Mouse (Mus musculus) layer of hippocampus, adult 9-10 months (tissue): ENCODE measurements around the gene Bicdl2.

Experiments used
- DNase-seq: peaks from one replicate; pipeline ENCODE4 v3.0.0; 2022; ENCODE audit warnings: low spot score

The Bicdl2 gene

DNA sequence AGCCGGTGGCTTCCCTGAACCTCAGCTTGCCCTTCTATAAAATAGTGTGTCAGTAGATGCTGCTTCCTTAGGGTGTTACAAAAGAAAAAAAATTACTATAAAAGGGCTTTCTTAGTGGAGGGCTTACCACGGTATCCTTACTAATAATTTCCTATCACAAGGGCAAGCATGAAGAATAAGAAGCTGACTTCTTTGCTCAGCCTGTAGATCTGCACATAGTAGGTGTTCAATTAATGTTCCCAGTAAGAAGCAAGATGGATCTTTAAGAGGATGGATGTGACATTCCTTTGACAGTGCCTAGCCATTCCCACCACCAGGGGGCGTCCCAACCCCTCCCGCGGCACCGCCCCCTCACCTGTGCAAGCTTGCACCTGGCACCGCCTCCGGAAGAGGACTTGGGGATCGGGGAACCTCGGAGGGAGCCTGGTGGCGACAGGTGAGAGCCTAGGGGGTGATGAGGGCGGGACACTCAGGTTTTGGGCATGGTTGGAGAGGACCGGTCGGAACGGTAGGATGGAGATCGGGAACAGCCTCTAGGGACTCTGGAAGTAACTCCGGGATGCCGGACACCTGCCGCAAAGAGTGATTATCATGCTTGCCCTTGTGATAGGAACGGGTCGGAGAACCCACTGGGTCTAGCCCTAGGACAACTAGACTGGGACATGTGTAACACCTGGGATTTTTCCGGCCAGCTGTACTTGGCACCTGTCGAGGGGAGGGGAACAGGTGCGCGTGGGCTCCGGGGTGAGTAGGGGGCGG lies at the start of gene Bicdl2:
Gene Bicdl2 (plus strand): TSS at position 390 of the 759 bp plus-strand sequence.
- DNase-seq: no peak

DNA sequence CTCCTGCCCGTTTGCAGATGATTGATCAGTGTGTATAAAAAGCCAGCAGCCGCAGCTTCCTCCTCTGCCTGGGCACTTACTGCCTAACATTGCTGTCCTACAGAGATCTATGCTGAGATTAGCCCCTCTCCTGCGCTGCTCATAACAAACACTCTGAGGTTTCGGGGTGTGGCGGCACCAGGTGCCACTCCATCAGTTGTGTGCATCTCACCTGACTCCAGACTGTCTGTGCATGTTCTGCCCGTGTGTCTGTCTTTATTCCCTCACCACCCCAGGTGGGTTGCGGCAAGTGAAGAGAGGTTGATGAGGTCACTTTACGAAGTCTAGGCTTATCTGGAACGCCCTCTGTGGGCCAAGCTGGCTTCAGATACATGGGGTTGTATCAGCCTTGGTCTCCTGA lies 43.2 kb upstream of the Bicdl2 start:
- no peak for DNase-seq

DNA sequence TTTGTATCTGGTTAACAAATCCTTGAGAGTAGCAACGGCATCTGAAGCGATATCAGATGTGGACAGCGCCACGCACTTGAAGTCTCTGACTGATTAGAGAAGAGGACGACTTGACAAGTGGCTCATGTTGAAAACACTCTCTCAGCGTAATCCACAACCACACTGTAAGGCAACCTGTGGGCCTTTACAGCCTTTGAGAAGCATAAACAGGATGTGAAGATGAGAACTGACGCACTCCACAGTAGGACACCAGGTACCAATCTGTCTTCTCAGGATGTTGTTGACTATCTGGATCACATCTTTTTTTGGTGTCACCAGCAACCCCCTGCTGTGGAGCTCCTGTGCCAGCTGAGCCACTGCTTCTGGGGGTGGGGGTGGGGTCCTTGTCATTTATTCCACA lies 40.0 kb upstream of the Bicdl2 start:
- no peak for DNase-seq

DNA sequence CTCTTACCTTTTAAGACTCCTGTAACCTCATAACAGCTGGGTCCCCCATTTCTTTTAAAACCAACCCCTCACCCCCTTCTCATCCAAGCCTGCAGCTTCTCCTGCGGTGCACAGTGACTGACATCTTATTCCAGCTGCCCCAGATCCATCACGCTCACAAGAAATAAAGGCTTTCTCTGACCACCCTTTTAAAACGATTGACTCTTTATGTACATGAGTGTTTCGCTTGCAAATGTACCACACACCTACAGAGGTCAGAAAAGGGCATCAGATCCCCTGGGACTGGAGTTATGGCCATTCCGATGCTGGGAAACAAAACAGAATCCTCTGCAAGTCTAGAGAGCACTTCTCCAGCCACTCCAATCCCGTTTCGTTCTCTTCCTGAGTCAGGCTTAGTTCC lies 32.5 kb upstream of the Bicdl2 start:
- DNase-seq: no peak

DNA sequence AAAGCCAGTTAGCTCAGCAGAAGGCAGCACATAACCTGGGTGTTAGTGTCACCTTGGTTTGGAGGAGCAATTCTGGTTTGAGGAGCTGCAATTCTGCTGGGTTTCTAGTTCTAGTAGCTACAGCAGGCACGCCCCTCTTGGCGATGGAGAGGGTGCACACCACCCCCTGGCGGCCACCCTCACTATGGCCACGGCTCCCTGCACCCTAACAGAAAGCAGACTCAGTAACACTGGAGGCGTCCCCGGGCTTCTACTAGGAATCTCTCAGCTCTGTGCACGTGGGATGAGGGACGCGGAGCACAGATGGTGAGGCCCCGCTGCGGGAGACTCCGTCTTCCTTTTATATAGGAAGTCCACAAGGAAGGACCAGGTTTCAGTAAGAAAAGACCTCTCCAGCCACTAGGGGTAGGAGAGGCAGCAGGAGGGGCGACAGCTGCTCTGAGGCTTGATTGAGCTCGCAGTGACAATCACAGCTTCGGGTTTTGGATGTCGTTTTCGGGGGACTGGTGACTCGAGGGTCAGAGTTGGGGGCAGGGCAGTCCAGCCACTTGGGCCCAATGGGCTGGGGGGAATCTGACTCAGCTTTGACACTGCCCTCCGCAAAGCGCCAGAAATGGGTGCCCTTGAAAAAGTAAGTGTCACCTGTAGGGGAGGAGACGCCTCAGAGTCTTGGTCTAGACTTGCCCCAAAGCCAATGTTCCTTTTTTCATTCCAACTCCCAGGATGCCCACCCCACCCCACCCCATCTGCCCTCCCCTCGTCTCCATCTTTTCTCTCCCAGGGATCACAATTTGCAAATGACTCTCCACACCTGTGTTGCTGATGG lies 29.9 kb upstream of the Bicdl2 start:
- peak; percentile 63 for DNase-seq

DNA sequence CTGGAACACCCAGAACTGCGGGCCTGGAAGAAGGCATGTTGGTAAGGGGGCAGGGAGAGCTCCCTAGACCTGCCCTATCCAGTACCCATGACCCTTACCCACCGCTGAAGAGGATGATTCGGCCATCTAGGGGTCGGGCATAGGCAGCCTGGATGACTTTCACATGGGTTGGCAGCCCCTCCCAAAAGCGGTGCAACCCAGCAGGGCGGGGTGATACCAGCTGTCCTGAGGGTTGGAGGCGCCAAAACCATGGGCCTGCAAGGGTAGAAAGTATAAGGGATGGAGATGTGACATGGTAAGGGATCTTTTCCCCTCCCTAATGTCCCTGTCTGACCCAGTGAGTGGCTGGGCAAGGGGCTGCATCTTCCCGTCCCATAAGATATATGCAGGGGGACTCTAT lies 29.1 kb upstream of the Bicdl2 start:
- no peak for DNase-seq

DNA sequence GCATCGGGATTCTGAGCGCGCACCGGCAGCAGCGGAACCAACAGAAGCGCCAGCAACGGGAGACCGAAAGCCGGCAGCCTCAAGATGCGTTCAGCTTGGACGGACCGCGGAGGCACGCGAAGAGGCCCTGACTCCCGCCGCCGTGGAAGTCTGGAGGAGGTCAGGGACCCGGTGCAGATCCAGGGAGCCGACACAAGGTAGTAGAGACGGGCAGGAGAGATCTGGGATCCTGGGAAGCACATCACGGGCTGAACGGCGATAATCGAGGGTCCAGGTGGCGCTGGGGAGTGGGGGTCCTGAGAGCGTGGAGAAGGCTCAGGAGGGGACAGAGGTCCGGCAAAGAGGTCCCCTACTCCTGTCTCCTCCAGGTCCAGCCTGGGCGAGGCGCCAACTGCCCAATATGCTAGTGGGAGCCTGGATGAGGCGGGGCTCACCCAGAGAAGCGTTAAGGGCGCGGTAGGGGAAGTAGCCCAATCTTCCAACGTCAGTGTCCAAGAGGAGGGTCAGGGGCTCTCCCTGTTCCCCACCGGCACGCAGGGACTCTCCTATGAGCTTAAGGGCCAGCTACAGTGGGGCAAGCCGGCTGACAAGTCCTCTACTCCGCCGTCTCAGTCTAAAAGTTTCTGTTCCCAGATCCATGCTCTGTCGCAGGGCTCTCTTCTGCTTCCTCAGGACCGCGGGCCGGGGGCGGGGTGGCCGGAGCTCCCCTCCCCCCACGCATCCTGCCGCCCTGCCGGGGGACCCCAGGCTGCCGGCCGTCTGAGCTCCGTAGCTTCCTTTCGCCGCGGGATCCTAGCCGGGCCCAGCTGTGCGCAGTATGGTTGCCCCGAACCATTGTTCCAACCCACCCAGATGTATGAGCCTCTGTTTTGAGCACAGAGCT lies 15.5 kb upstream of the Bicdl2 start, which contains the start of gene Mmp25:
Gene Mmp25 (minus strand): TSS at position 665 of the 883 bp plus-strand sequence.
- no peak for DNase-seq

DNA sequence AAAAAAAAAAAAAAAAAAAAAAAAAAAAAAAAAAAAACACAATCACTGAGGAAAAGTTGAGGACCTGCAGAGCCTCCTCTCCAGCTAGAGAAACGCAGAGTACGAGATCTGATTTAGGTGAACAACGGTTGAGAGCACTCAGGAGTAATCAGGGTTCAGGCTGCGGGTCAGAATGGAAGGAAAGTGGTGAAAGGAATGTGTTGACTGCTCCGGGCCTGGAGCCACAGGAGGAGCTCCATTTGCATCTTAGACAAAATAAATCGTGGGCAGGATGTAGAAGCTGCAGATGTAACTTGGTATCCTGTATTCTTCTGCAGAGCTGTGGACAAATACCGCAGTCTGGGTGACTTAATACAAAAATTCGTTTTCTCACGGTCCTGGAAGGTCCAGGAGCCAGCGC lies 14.4 kb upstream of the Bicdl2 start:
- no peak for DNase-seq

DNA sequence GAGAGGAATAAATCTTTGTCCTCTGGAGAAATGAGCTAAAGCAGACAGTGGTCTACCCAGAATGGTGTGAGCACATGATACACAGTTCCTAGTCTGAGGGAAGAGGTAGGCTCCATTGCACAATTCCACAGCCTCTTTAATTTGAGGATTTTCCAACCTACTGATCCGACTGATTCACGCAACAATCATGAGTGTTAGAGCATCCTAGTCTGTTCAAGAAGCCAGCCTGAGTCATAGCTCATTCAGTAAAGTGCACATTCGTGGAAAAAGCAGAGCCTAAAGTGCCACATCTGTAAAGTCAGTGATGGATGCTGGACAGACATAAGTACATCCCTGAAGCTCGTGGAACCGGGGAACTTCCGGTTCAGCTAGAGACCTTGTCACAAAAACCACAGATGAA lies 8.9 kb upstream of the Bicdl2 start:
- DNase-seq: no peak

DNA sequence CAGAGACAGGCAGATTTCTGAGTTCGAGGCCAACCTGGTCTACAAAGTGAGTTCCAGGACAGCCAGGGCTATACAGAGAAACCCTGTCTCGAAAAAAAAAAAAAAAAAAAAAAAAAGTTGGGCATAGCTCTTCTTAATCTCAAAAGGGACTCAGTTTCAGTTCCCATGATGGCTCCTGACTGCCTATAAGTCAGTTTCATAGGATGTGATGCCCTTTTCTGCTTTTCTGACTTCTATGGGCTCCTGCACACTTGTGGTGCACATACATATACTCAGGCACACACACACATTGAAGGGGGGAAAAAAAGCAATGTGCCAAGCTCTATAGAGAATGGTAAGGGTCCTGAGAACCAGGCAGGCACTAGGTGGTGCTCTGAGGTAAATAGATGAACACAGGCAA lies 7.0 kb upstream of the Bicdl2 start:
- no peak for DNase-seq

DNA sequence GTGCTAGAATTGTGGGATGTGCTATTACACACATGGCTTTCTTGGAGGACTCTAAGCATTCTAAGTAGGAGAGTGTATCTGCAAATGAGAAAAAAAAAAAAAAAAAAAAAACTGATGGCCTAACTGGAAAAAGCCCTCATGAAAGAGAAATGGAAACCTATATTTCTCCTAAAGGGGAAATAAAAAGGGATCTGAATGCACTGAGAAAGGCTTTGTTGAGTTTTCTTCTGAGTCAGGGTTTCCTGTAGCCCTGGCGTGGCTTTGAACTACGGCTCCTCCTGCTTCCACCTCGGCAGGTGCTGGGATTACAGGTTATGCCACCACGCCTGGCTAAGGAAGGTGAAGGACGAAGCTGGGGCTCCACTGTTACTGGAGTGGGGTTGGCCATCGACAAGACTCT lies 6.3 kb upstream of the Bicdl2 start:
- no peak for DNase-seq

DNA sequence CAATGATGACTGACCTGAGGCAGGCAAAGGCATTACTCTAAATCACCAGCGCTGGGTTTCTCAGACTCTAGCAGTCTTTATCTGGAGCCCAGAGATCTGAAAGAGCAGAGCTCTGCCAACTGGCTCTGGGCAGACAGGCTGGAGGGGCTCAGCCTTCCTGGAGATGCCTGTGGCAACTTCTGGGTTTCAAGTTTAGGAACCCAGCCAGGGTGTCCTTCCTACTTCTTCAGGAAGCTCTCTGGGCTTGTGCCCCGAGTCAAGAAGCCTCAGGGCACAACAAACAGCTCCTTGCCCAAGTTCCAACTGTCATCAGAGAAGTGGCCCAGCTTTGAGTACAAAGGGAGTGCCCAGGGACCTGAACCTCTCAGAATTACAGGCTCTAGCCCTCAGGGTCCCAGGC lies 5.9 kb upstream of the Bicdl2 start:
- no peak for DNase-seq

DNA sequence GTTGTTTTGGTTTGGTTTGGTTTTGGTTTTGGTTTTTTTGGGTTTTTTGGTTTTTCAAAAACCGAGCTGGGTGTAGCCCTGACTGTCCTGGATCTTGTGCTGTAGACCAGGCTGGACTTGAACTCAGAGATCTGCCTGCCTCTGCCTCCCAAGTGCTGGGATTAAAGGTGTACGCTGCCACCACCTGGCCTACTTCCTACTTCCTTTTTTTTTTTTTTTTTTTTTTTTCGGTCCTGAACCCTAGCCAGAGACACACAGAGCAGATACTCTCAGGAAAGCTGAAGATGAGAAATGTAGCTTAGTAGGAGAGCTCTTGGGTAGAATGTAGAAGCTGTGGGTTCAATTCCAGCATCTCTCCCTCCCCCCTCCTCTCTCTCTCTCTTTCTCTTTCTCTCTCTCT lies 1.9 kb upstream of the Bicdl2 start:
- no peak for DNase-seq

DNA sequence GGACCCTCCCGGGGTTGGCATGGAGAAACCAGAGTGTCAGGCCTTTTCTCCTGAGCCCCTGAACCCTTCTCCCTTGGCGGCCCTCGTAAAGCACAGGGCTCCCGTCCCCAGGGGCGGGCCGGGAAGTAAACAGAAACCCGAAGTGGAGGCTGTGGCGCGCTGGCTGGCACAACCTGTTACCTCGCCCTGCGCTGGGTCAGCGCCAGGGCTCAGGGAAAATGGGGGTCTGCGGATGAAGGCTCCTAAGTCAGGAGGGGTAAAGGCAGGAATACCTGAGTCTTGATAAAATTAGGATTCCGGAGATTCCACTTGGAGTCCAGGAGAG lies 532 bp downstream of the Bicdl2 start:
- no peak for DNase-seq

DNA sequence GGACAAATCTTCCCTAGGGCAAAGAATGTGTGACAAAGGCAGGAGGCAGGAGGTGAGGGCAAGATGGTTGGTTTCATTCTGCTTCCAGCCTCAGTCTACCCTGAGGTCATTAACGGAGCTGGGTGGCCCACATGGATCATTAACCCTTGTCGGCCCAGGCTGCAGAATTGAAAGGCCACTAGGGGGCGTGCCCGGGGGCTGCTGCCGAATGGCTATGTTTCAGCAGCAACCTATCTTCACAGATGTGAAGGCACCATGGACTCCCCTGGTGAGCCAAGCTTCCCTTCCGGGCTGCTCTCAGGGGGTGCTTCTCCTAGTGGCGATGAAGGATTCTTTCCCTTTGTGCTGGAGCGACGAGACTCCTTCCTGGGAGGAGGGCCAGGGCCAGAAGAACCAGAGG lies 1.2 kb downstream of the Bicdl2 start:
- no peak for DNase-seq

DNA sequence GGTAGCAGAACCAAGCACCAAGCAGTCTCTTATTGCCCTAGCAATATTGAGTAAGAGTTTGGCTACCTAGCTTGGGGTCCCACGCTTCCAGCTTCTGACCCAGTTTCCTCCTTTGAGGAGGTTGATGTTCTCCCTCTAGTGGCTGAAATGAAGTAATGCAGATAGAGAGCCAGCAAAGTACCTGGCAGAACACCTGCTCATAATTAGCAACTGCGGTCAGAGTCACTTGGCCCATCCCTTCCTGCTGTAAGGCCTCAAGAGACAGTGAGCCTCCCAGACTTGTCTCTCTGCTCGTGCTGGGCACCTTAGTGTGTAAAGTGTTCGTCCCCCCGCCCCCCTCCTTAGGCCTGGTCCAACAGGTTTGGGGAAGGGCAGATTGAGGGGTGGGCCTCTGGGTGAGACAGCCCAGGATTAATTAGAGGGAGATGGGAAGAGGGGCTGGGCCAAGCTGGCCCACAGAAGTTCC lies 4.3 kb downstream of the Bicdl2 start:
- no peak for DNase-seq

DNA sequence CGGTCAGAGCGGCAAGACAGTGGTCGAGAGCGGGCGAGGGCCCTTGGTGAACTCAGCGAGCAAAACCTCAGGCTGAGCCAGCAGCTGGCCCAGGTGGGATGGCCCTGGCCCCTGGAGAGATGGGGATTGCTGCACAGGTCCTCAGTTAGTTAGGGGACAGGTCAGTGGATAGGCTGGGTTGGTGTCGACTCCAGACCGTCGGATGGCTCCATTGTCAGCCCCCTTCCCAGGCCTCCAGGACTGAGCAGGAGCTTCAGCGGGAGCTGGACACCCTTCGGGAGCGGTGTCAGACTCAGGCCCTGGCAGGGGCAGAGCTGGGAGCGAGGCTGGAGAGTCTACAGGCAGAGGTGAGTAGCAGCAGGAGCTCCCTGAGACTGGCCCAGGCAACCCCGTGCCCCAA lies 5.2 kb downstream of the Bicdl2 start:
- DNase-seq: no peak

DNA sequence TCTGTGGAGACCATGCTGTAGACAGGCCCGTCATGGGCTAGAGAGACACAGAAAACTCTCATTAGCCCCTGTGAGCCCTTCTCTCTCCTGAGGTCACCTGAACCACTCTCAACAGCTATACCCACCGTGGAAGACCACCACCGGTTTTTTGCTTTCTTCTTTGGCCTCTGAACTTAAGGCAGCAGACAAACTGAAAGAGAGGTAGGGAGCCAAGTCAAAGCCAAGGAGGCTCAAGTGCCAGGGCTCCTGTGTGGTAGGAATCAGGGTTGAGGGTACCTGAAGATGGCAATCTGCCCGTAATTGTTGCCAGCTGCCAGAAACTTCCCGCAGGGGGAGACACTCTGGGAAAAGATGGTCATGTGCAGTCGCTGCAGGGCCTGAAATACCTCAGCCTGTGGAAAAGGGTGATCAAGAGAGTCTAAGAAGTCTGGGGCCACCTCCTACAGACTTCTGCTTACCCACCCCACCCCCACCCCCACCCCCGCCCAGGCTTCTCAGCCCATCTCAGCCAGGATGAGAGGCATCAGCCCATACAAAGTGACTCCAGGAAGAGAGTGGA lies 10.3 kb downstream of the Bicdl2 start:
- no peak for DNase-seq

DNA sequence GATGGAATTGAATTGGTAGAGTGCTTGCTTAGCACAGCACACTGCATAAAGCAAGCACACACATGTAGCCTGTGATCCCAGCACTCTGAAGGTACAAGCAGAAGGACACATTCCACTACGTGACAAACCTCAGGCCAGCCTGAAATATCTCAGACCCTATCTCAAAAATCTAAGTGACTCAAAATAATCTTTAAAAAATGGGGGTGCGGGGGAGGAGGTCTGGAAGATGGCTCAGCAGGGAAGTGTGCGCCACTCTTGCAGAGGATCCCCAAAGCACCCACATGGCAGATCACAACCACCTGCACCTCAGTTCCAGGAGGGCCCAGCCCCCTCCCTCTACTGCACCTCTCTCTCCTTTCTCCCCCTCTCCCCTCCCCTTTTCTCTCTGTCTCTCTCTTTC lies 11.2 kb downstream of the Bicdl2 start:
- no peak for DNase-seq

DNA sequence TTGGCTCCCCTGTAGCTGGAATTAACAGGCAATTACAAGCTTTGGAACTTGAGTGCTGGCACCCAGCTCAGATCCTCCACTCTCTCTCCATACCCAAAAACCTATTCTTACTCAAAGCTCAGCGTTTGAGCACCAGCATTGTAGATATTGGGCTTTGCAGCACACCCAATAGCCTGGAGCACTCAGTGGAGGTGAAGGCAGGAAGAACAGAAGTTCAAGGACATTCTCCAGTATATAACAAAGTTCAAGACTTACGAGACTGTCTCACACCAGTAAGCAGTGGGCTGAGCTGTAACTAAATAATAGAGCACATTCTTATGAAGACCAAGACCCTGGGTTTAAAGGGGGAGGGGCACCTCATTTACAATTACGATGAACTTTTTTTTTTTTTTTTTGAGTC lies 12.5 kb downstream of the Bicdl2 start:
- no peak for DNase-seq

DNA sequence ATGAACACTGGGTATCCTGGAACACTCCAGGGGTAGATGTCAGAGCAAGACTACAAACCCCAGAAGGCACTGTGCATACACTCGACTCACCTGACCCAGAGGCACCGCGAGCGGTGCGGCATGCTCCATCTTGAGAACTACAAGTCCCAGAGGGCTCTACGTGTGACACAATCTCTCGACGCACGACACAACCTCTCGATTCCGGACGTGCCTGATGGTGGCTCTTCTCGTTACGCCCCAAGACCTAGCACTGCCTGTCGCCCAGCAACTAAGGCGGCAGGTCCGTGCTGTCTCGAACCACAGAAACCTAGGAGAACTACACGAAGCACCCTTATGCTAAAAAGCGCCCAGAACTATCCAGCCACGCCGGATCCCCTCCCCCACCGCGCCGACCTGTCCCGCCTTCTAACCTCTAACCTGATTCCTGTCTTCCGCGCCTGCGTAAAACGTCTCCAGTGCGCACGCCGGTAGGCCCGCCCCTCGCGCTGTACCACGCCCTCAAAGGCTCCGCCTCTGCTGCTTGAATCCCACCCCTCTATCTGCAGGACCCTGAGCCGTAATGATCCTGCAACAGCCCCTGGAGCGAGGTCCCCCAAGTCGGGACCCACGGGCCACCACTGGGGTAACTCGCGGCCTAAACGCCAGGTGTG lies 13.2 kb downstream of the Bicdl2 start, which contains the start of the genes Hcfc1r1 and Thoc6:
Gene Hcfc1r1 (plus strand): TSS at position 173 of the 650 bp plus-strand sequence.
Gene Thoc6 (minus strand): TSS at position 459 of the 650 bp plus-strand sequence.
- DNase-seq: peak; percentile 94
